Mouse (Mus musculus): ENCODE data around the gene Pax5.

DNA sequence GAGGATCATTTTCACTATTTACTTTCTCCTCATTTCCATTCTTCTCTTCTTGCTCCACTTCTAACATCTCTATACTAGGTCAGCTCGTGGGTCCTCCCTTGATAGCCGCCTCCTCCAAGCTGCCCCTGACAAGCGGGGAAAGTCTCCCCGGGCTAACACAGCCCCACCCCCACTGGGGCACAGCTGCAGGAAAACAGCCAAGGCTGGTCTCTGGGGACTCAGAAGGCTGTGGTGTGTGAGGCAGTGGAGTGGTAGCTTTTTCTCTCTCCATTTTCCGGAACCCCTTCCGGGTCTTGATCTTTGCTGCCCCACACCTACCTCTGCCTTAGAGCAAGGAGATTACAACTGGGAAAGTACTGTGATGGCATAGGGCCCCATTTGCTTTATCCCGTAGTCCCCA lies 4.3 kb downstream of the Pax5 start:
- no peak for TF ChIP-seq CTCF (IDR thresholded peaks at IDR 0.05)
- no peak for TF ChIP-seq EP300 (IDR thresholded peaks at IDR 0.05)
